Mouse (Mus musculus) yolk sac, embryonic 10.5 days (tissue): ENCODE measurements around the gene Gamt.
"Not testable (repeated sequence)": the region's sequence is repeated elsewhere in the genome, so short reads cannot be mapped to it uniquely, and the experiment has no call there.

Experiments used
- DNase-seq: peaks from one replicate; pipeline ENCODE4 v3.0.0-alpha.2; 2017; ENCODE audit warnings: low spot score

Gene Gamt

GRCm38 (mm10) chr10:80258752-80259462 lies 1.9 kb downstream of the Gamt start:
- DNase-seq = no peak

DNA sequence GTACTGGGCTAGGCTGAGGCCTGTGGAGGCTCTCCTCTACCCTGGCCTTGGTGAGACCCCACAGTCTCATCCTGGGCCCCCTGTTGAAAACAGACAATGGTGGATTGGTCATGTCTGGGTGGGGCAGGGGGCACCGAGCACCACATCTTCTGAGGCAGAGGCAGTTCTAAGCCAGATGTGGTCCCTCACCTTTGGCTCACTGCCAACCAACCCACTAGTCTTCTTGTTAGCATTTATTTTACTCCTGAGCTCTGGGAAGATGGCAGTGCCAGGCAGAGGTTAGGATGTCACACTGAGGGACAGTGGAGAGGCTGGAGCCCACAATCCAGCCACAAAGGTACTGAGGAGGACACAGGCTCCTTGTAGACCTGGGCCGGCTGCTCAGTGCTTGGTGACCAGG lies 2.9 kb downstream of the Gamt start:
- no peak for DNase-seq

GRCm38 (mm10) chr10:80255881-80256535 lies 4.8 kb downstream of the Gamt start:
- no peak for DNase-seq

DNA sequence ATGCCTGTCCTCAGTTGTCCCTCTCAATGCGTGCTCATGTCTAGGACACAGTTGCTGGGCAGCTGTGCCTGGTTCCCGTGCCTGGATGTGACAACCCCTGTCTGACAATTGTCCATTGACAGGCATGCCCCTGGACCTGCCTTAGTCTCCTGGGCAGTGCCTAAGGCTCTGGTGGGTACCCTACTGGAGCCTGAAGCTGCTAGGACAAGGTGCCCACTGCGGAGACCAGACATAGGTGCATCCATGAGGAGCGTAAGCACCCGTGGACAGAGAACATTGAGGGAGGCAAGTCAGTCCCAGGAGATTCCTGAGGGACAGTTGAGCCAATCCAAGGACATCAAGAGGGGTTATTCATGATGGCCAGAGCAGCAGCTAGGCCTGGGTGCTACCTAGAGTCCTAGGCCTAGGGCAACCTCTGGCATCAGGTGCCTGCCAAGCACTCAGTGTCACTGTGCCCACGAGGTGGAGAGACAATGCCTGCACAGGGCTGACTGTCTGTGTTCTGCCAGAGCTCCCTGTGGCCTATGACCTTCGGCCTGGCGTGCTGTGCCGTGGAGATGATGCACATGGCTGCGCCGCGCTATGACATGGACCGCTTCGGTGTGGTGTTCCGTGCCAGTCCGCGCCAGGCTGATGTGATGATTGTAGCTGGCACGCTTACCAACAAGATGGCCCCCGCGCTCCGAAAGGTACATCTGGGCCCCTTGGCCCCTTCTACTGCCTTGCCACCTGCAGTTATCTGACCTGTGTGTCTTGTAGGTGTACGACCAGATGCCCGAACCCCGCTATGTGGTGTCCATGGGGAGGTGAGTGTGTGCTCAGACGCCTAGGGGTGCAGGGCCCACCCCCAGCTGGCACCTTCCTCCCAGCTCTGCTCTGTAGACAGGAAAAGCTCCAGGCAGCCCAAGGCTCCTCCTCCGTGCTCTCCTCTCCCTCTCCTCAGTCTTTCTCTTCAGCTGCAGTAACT lies 6.2 kb downstream of the Gamt start:
- no peak for DNase-seq

DNA sequence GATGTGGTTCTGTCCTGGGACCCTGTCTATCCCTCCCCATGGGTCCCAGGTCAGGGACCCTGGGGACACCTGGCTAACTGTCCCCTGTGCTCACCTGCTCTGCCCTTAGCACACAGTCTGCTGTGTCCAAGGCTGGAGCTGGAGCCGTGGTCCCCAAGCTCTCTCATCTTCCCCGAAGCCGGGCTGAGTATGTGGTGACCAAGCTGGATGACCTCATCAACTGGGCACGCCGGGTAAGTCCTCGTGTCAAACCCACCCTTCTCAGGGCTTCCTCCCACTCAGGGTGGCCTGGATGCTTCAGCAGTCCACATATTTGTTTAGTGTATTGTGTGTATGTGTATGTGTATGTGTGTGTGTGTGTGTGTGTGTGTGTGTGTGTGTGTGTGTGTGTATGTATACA lies 7.3 kb downstream of the Gamt start:
- DNase-seq = no peak

DNA sequence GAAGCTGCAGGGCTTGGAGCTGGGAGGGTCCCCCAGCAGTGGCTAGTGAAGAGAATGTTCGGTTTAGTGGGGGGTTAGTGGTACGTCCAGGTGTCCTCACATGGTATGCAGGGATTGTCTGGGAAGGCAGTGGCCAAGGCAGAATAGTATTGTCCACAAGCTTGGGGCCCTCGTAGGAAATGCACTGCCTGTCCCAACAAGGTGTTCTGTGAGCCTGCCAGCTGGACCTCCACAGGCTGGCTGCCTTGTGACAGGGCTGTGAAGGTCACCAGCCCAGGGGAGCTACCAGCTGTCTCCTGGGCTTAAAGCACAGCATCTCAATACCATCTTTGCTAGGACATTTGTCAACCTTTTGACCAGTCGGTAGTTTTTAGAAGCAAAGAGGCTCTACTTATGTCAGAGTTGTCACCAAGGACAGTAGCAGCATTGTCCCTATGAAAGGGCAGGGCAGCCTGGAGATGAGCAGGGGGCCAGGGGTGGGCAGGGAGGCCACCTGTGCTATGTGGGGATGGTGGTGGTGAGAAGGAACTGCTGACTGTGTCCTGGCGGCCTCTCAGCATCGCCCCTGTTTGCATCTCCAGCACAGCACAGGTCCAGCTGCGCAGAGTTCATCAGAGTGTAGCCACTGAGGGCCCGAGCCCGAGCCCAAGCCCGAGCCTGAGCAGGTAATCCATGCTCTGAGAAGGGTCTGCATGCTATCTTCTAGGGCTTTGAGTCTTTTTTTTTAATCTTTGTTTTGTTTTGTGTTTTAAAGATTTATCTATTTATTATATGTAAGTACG lies 8.1 kb downstream of the Gamt start:
- no peak for DNase-seq

DNA sequence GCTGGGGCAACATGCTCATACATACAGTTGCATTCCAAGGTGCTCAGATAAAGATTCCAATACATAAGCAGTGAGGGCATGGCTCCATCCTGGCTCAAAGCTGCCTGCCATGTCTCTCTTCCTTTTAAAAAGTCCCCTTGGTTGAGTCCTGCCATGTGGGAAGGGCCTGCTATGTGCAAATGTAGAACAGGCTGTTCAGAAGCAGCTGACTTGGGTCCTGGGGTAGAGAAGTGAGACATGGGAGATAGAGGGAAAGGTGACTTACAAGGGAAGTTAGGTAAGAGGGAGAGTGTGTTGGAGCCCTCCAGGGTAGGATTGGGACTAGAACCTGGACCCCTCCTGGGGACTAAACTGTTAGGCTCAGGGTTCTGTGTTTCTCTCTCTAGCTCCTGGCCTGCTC lies 8.8 kb downstream of the Gamt start:
- no peak for DNase-seq

GRCm38 (mm10) chr10:80250573-80250972 lies 10.2 kb downstream of the Gamt start:
- no peak for DNase-seq

- DNase-seq = no peak
Measured at GRCm38 (mm10) chr10:80250059-80250458, 10.8 kb downstream of the Gamt start.

DNA sequence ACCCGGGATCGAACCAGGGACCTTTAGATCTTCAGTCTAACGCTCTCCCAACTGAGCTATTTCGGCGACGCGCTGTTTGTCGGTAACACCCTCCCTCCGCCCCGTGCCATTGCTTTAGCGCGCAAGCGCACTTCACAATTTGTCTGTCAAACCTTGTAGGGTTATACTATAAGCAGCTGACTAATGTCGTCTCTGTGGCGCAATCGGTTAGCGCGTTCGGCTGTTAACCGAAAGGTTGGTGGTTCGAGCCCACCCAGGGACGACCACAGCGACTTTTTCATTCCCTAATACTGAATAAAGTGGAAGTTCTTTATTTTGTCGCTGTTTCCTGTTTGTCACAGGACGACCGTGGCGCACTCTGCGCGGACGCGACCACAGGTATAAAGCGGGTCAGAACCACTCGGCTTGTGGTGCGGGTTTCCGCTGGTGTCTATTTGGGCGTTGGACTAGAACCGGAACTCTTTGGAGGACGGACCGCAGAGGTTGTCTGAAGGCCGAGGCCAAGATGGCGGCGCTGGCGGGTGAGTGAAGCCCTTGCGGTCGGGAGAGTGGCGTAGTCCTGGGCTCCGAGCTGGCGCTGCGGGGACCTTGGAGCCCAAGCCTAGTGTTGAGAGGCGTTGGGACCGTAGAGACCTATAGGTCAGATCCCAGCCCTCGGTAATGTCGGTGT lies 11.7 kb downstream of the Gamt start, which contains the start of gene Ndufs7:
Gene Ndufs7, plus strand, starts transcription at position 151 of the 670 bp plus-strand sequence.
- peak; percentile 92 for DNase-seq

GRCm38 (mm10) chr10:80248437-80248836 lies 12.4 kb downstream of the Gamt start:
- not testable (repeated sequence) for DNase-seq

- no peak for DNase-seq
Measured at GRCm38 (mm10) chr10:80247849-80248248, 13.0 kb downstream of the Gamt start.

DNA sequence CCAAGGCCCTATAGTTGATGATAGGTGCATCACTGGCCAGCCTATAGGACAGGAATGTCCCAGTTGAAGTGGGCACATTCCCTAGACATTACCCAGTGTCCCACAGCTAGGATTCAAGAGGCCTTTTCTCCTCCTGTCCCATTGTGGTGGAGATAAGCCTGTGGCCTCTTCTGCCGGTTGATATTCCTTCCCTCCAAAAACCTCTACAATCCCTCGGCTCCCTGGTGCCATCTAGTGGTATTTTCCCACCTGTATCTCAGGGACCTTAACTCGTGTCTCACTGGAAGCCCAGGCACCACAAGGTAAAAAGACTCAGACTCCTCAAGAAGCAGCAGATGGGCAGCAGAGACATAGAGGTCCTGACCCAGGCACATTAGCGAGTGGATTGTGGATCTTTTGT lies 15.2 kb downstream of the Gamt start:
- peak; percentile 73 for DNase-seq

DNA sequence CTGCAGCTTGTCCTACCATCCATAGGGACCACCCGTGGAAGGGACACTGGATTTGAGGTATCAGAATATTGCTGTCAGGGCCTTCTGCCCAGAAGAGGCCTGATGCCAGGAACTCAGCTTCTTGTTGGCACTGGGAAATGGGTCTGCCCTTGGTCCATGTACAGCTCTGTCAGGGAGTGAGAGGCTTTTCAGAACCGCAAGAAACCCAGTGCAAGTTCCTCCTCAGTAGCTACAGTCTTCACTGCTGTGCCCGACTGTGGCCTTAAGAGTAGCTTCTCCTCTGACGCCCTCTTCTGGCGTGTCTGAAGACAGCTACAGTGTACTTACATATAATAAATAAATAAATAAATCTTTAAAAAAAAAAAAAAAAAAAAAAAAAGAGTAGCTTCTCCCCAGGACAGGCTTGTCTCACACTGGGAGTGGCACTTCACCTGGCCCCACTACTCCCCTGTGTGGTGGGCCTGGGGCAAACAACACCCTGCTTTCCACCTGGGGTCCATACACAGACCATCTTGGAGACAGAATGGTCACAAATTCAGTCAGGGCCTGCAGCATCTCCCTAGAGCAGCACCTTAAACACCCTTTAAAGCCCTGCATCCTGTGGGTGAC lies 15.9 kb downstream of the Gamt start:
- no peak for DNase-seq

DNA sequence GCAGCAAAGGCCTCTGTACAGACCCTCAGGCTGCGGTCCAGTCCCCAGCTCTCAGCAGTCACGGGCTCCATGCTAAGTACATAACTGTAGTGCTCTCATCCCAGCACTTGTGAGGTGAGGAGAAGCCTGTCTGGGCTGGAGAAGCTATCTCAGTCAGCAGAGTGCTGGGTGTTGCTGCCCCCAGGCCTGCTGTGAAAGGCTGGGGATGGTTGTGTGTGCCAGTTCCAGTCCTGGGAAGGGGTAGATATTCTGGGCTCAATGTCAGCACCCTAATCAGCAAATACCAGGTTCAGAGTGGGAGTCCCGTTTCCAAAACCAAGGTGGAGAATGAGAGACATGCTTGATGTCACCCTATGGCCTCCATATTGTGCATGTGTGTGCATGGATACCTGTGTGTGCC lies 18.2 kb downstream of the Gamt start:
- no peak for DNase-seq

DNA sequence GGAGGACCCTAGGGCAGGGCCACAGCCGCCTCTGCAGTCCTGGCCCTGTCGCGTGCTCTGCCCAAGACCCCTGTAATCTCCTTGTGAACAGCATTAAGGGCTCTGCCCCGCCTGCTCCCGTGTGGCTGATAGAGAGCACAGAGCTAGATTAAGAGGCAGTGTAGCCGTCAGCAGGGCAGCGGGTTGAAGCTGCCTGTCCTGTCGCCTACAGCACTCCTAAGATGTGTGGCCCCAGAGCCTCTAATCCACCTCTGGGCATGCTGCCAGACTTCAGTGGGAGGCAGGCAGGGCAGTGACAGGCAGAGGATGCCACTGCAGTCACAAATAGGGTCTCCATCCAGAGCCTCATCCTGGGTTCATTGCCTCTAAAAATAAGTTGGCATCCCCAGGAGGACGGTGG lies 18.7 kb downstream of the Gamt start:
- no peak for DNase-seq

DNA sequence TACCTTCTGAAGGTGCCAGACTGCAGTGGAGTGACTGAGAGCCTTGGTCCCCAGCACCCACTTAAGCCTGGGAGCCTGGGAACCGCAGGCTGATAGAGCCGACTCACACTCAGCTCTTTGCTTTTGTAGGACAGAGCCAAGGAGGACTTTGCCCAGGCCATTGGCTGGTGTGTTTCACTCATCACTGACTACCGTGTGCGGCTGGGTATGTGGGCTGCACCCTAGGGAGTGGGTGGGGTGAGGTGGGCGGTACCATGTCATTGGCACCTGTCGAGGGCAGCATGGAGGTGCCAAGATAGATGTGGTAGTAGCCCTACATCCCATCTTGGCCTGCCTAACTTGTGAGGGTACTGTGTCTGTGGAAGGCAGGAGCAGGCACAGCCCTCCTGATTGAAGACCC lies 21.0 kb downstream of the Gamt start:
- DNase-seq = no peak

GRCm38 (mm10) chr10:80238306-80238705 lies 22.5 kb downstream of the Gamt start:
- DNase-seq = no peak

DNA sequence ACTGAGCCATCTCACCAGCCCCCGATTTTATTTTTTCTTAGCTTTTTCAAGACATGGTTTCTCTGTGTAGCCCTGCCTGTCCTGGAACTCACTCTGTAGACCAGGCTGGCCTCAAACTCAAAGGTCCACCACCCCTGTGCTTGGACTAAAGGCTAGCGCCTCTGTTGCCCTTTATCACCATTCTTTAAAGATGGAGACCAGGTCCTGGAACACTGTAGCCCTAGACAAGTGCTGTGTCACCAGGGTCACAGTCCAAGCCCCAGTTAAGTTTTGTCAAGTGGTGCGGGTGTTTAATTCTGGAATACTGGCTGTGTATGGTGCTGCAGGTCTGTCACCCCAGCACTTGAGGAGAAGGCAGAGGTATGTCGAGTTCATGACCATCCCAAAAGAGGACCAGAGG lies 23.8 kb downstream of the Gamt start:
- no peak for DNase-seq

DNA sequence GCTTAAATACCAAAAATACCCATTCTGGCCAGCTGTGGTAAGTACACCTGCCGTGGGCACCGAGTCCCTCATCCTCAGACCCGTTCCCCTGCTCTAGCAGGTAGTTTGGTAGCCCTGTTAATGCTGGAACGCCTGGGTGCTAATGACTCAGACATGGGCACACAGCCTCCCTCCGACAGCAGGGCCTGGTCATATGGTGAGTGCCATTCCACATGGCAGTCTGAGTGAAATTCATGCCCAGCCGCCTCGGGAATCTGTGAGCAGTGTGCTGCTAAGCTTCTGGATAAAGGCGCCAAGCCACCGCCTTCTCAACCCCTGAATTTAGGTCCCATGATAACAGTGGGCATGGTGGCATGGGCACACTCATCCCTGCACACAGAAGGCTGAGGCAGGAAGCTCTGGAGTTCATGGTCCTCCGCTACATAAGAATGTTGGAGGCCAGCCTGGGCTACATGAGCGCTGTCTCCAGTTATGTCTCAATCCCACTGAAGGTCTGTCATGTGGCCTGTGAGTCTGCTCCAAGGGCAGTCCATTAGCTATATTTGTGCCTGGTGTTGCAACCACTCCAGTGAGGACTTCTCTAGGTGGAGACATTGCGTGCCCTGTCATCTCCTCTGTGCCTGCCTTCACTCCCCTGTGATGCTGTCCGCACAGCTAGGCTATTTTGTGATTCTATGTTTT lies 24.5 kb downstream of the Gamt start:
- DNase-seq = no peak
